Mouse (Mus musculus) thymus, postnatal 10 days (tissue): ENCODE measurements around the gene Elf1.

Experiments
- DNase-seq, 2 experiments: peaks; one replicate each; pipeline ENCODE4 v3.0.0; 2021; ENCODE audit warnings: low spot score in 2 of 2

The Elf1 gene

DNA sequence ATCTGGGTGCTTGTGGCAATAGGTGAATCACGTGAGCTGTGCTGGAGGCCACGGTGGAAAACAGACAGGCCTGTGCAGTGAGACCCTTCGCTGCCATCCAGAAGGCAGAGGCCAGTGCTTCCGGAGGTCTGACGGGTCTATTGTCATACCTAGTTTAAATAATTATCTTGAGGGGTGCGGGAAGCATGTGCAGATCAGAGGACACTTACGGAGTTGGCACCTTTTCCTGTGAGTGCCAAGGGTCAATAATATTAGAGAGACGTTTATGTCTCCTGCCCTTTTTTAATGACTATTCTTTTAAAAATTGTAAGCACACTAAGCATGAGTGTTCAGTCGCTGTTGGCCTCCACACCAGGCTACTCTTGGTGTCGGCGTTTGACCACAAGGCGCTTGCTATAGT, 8.2 kb downstream of the Elf1 start:
- DNase-seq = no peak

GRCm38 (mm10) chr14:79490246-79490645, 9.3 kb downstream of the Elf1 start:
- no peak for DNase-seq

DNA sequence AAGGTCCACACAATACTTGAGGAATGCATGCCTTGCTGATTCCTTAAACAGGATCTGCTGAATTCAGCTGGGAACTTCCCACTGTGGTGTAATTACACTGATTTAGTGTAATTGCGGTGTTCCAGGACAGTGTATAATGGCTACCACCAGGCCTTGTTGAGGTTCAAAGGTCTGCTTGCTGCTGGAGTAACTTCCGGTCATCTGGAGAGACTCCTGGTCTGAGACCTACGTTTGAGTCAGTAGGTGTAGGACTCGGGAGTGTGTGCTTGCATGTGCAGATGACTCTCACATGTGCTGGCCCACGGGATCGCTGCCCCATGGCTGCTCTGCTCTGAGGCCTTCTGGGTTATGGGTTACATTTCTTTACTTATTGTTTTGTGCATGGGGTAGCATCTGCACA, 13.4 kb downstream of the Elf1 start:
- no peak for DNase-seq

- DNase-seq = no peak
Measured at GRCm38 (mm10) chr14:79499326-79499725, 18.3 kb downstream of the Elf1 start.

DNA sequence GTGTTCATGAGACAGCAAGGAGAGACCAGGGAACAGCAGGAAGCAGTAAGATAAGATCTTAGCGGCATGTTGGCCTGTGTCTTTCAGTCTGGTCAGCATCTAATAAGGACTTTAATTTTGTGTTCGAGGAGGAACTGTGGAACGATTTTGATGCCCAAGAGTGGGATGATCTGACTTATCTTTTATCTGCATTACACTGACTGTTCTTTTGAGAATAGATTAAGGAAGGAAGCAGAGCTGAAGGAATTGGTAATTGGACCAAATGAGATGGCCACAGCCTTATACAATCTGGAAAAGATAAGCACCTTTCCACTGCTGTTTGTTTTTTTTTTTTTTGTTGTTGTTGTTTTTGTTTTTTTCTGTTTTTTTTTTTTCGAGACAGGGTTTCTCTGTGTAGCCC, 19.8 kb downstream of the Elf1 start:
- no peak for DNase-seq

- no peak for DNase-seq
Measured at GRCm38 (mm10) chr14:79503371-79504075, 22.5 kb downstream of the Elf1 start.

DNA sequence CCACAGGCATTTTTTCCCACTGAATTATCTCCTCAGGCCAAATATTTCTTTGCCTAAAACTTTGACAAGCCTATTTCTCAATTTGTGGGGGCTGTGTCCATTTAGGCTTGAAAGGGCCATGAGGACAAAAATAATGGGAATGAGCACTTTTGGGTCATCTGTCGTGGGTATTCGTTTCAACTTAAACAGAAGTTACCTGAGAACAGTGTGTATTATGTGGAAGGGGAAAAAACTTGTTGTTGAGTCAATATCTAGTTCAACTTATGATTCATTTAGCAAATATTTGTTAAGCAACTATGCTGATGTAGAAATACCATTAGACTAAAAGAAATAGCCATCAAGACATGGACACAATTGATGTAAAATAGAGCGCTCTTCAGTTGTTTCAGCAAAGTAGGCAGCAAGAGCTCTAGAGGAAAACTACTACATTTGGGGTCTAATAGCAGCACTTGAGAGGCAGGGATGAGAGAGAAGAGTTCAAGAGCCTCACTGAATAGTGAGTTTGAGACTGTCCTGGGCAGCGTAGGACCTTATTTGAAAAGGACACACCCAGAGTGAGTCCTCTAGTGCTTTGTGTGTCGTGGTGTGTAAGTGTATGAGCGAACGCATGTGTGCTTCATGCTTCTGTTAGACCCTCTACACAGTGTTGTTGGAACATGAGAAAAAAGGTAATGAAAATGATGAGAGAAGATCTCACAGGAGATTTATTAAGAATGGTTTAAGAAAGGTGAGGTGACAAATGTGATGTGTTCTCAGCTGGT, 23.4 kb downstream of the Elf1 start:
- DNase-seq = no peak

DNA sequence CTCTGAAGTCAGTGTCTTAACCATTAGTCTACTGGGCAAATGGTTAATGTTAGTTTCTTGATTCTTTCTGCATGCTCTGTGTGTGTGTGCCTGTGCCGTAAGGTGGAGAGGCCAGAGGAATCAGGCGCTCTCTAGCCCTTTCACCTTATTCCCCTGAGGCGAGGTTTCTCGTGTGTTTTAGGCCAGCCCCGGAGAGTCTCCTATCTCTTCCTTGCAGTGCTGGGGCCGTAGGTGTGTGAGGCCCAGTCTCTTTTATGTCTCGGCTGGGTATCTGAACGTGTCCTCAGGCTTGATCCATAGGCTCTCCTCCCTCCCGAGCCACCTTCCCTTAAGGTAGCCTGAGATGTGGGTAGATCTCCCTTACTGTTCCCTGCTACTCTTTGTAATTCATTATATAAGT, 25.2 kb downstream of the Elf1 start:
- DNase-seq = no peak

DNA sequence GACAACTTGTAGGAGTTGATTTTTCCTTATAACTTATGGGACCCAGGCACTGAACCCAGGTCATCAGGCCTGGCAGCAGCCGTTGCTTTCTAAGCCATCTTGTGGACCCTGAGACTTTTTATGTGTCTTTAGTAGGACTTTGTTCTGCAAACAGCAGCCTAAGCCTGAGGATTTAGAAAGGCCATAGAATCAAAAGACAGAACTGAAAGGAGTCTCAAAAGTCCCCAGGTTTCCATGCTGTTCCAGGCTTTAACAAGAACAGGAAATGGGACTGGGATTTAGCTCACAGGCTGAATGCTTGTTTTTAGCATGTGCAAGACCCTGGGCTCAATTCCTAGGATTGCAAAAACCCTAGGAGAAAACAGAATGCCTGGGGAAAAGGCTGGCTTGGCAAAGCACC, 26.9 kb downstream of the Elf1 start:
- no peak for DNase-seq

- DNase-seq = no peak
Measured at GRCm38 (mm10) chr14:79508662-79509305, 27.8 kb downstream of the Elf1 start.

- no peak for DNase-seq
Measured at GRCm38 (mm10) chr14:79511521-79511920, 30.5 kb downstream of the Elf1 start.

DNA sequence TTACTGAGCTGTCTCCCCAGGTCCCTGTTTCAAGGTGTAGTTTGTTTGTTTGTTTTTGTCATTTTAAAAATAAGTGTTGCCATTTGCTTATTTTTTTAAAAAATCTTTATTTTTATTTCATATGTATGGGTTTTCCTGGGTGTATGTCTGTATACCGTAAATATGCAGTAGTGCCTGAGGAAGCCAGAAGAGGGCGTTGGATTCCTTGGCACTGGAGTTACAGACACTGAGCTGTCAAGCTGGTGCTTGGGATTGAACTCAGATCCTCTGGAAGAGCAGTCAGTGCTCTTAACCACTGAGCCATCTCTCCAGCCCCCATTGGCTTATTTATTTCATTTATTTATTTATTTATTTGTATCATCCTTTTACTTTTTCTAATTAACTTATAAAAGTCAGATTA, 33.0 kb downstream of the Elf1 start:
- DNase-seq = no peak

GRCm38 (mm10) chr14:79515100-79515499, 34.1 kb downstream of the Elf1 start:
- no peak for DNase-seq

GRCm38 (mm10) chr14:79515511-79516242, 34.7 kb downstream of the Elf1 start:
- DNase-seq = peak; percentile 53 to 54

DNA sequence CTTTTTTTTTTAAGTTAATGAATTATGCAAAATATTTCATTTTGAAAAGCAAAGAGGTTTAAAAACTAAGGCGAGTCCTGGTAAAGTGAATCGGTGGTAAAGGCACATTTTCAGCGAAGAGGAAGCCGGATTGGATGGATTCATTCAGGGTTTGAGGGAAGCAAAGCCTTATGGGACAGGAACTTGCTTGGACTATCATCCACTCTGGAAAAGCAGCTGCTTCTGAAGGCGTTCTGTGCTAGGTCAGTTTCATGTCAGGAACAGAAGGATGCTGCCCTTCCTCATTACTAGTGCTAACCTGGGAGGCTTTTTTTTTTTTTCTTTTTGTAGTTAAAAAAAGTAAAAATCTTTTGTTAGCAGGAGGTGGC, 35.2 kb downstream of the Elf1 start:
- no peak for DNase-seq

DNA sequence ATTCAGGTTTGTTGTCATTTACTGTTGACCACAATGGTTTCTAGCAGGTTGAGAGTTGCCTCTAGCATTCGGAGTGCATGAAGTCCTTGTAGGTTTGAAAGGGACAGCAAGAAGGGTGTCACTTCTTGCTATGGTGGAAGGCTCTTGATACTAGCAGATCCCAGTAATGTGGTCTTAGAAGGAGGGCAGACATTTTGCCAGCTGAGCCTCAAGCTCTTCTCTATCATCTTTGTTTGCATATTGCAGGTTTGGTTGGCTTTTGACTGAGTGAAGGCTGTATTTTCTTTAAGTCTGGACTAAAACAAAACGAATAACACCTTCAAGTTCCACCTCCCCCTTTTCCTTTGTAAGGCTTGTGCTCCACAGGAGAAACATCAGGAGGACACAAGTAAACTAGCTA, 35.8 kb downstream of the Elf1 start:
- no peak for DNase-seq

DNA sequence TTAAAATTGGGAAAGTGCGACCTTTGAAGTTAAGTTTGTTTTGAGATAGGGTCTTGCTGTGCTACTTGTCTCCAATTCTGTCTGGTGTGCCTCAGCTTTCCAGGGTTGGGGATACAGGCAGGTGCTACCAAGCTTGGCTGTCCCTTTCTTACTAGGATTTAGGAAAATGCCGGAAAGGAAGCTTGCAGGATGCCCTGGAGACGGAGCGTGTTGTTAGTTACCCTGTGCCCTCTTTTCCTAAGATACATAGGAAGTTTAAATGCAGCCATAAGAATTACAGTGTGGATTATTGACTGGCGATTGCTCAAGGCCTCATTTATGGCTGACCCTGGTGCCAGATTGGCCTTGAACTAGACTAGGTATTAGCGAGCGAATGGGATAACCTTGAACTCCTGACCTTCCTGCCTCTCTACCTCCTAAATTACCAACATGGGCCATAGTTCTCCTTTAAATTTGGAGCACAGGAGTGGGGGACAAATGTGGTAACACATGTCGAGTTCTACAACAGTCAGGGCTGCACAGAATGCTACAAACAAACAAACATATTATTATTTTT, 36.3 kb downstream of the Elf1 start:
- DNase-seq = no peak

- no peak for DNase-seq
Measured at GRCm38 (mm10) chr14:79518123-79518522, 37.1 kb downstream of the Elf1 start.

DNA sequence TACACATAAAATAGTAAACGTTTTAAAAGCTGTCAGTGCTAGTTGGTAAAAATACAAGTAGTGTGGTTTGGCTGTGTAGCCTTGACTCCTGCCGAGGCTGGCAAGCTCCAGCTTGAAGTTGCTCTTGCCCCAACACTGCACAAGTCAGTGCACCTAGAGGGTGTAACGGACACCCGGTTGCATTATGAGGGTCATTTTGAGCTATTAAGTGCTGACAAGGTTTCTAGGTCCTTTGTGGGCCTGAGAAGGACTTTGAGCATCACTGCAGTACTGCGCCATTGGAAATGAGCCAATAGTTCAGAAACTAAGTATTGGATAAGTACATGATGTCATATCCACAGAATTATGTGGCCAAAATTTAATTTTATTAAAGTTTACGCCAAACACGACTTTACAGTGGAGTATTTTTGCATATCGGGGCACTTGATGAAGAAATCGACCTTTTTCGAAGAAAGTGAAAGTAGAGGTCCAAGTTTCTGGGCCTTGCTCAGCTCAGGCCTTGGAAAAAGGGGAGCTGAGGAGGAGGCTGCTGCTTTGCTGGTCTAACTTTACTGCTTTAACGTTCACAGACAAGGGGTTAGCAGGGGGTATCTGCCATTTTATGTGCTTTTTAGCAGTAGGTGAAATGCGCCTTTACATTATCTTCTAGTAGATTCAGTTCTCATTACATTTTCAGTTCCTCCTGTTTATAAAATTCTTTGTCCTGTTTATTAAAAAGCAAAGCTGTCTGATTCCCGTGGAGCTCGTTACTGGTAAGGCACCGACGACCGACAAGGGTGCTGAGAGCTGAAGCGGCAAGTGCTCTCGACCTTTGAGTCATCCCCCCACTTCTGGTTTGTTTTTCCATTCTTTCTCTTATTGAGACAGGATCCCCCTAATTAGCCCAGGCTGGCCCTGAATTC, 38.0 kb downstream of the Elf1 start:
- no peak for DNase-seq

DNA sequence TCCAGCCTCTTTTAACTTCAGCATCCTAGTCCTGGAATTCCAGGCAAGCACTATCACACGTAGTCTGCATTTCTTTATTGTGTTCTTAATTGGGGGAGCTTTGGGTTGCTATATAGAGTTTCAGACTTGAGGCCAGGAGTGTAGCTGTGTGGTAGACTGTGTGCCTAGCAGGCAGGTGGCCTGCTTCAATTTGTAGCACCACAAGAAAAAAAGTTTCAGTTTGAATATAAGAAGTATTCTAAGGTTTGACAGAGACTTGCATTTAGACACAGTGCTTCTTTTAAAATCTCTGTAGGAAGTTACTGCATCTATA, 38.6 kb downstream of the Elf1 start:
- no peak for DNase-seq

DNA sequence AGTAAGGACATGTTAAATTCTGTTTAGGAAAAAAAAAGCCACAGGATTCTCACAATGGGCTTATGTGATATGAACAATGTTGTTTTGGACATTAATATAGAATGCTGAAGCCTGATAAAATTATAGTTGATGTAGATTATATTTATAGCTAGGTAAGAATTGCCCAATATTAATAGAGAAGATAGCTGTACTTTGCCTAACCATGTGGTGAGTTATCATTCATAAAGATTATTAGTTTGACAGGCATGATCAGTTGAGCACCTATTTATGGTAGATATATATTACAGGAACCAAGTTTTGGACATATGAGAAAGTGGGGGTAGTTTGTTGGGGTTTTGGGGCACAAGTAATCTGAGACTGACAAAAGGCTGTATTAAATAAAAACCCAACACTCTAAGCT, 39.6 kb downstream of the Elf1 start:
- DNase-seq = no peak
